Mouse (Mus musculus): ENCODE measurements around the gene Abcb6.

GRCm38 (mm10) chr1:75190577-75190976 is 10.4 kb upstream of the Abcb6 start:
- TF ChIP-seq EP300 (IDR thresholded peaks at IDR 0.05; ENCODE audit: insufficient read depth, low read depth, low read length) (no peak), POLR2A (IDR thresholded peaks at IDR 0.05; ENCODE audit: insufficient read depth, low read depth, low read length) (no peak)
